Mouse (Mus musculus) thymus, postnatal 4 days (tissue): ENCODE measurements at regions not wholly inside any gene's neighbourhood (a gene's known extent, or its start where the extent isn't known, plus 50 kb on each side); places are given as distances from the start of the nearest gene placed in this dataset.

Experiments
- DNase-seq: peaks from one replicate; pipeline ENCODE4 v3.0.0; 2021

- DNase-seq: no peak
Measured at GRCm38 (mm10) chr14:104658751-104659150, 136.3 kb upstream of the Rnf219 start.

GRCm38 (mm10) chr14:104649980-104650379 lies 127.5 kb upstream of the Rnf219 start:
- DNase-seq: no peak

- no peak for DNase-seq
Measured at GRCm38 (mm10) chr14:104644626-104645025, 122.2 kb upstream of the Rnf219 start.

- no peak for DNase-seq
Measured at GRCm38 (mm10) chr14:104642783-104643182, 120.3 kb upstream of the Rnf219 start.

- no peak for DNase-seq
Measured at GRCm38 (mm10) chr14:104639300-104639699, 116.9 kb upstream of the Rnf219 start.

GRCm38 (mm10) chr14:104611467-104611866 lies 89.0 kb upstream of the Rnf219 start:
- no peak for DNase-seq

- DNase-seq: peak; percentile 12
Measured at GRCm38 (mm10) chr14:104610378-104610777, 87.9 kb upstream of the Rnf219 start.

GRCm38 (mm10) chr14:104594851-104595250 lies 72.4 kb upstream of the Rnf219 start:
- DNase-seq: no peak
